Mouse (Mus musculus) thymus, postnatal 36 days (tissue): ENCODE results near the gene Apoo.
"Not testable (repeated sequence)": the region's sequence is repeated elsewhere in the genome, so short reads cannot be mapped to it uniquely, and the experiment has no call there.

ENCODE experiments used
- DNase-seq, 2 experiments: peaks; one replicate each; pipeline ENCODE4 v3.0.0; 2022; ENCODE audit warnings: mixed read lengths in 2 of 2

The Apoo gene

DNA sequence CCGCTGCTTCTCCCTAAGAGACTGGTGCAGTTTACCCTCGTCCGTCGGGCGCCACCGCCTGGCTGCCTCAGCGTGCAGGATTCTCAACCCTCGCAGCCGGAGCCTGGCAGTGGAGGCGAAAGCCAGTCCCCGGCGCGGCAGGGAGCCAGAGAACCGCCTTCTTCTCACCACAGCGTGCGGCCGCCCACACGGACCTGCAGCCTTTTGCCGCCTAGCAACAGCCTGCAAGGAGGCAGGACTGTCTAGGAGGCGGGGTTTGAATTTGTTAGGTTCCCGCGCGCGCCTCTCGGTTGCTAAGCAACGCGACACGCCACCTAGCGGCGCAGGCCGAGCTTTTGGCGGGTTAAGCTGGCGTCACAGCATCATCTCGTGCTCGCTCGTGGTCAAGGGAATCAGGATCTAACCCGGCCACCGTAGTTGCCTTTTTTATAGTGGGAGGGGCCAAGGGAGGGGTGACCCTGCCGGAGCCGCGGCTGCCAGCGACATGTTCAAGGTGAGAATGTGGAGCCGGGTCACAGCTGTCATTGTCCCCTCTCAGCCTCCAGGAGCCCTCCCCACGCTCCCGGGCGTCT lies at the start of gene Apoo, which contains the start of gene Fam90a1b:
Gene Apoo, plus strand, starts transcription at position 448 of the 572 bp plus-strand sequence.
Gene Fam90a1b, minus strand, starts transcription at position 108 of the 572 bp plus-strand sequence.
- DNase-seq, result peak; percentile 94 to 95

DNA sequence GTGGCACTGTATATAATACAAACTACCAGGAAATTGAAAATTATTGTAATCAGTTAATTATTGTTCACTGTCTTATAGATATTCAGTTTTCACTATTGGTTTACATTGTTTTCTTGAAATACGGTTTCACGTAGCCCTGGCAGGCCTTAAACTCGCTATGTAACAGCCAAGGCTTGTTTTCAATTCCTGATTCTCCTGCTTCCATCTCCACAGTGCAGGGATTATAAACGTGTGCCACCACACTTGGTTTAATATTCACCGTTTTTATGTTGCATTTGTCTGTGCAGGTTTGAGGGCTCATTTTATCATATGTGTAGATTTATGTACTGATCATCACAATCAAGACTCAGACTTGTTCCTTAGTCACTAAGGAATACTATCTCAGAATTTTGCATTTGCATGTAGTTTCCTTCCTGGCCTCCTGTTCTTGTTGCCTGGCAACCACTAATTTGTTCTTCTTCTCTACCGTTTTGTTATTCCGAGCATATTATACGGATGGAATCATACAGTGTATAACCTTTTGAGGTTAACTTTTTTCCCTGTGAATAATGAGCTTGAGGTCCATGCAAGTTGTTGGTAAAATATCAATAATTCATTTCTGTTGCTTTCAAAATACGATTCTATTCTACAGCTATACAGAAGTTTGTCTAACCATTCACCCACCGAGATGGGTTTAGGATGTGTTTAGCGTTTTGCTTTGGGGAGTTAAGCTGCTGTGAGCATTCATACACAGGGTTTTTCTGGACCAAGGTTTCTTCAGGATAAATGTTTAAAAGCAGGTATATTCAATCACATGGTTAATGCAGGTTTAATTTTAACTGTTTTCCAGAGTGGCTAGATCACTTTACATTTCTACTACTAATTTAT lies 45.6 kb upstream of the Apoo start:
- DNase-seq, result no peak

DNA sequence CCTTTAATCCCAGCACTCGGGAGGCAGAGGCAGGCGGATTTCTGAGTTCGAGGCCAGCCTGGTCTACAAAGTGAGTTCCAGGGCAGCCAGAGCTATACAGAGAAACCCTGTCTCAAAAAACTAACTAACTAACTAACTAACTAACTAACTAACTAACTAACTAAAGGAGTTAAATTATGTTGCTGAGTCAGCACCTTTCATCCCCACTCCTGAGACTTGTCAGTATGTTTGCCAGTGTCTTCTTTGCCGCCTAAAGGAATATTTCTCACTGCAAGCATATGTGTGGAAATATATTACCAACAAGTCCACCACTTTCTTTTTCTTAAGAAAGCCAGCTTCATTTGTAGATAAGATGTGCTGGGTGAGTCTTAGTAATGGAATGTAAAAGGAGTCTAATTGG lies 23.3 kb upstream of the Apoo start:
- not testable (repeated sequence) for DNase-seq

DNA sequence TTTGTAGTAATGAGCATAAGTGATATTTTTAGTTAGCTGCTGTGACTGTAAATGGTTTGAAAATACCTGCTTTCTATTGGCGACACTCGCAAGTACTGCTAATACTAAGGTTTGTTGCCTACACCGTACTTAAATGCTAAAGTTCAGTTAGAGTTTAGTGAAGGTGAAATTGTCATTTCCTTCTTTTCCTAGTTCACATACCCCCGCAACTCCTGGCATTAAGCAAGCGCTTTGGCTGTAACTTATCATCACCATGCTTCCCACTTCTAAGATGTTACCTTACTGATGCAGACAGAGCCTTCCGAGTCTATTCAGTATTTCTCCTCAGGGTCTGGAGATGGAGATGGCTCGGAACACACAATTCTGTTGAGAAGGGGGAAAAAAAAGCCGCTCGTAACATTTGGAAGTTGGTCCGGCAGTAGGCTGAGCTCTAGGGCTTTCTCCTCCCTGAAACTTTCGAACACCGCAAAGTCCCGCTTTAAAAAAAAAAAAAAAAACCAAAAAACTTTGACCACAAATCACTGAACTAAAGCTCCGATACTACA lies 1.5 kb upstream of the Apoo start:
- no peak for DNase-seq

DNA sequence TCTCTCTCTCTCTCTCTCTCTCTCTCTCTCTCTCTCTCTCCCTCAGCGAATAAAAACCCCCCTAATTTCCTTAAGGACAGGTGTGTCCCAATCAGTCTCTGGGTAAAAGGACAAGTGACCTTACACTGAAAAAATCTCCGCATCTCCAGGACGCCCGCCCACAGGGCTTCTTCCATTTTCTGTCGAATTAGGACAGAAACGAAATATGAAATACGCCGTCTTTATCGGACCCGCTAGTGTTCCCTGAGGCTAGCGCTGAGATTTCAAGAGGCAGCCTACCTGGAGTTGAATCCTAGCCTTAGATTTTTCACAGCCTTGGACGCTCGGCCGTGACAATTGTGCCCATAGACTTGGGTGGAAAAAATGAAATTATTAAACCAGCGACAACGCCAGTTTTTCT lies 888 bp upstream of the Apoo start:
- DNase-seq, result peak; percentile 4 to 6

DNA sequence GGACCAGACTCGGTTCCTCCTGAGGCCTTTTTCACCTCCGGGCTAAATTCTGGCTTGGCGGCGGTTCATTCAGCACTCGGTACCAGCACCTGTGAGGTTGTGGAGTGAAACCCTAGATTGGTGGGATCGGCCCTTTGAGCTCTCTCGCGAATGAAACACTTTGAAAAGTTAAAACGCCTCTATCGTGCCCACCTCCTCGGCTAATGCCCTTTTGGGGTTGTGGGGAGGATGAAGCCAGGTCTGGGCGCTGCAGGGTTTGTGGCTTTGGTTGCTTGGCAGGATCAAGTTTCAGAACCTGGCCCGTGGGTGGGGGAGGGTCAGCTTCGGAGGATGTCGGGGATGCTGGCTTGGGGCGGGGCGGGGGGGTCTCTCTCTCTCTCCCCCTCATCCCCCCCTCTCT lies 331 bp downstream of the Apoo start:
- peak; percentile 28 to 45 for DNase-seq

DNA sequence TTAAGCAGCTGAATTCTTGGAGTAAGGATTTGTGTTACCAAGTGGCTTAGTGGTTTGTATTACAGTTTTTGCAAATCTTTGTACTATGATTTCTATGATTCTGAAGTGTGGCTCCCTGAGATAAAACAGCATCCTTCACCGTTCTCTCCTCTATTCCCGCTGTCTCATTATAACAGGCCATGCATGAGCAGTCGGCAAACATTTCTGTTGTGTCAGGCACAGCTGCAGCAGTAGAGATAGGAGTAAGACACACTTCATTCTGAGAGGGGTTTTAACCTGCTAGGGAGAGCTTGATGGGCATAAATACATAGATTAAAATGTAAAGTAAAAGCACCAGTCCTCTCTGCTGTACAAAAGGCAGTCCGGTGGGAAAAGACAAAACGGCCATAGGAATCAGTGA lies 11.8 kb downstream of the Apoo start:
- no peak for DNase-seq

DNA sequence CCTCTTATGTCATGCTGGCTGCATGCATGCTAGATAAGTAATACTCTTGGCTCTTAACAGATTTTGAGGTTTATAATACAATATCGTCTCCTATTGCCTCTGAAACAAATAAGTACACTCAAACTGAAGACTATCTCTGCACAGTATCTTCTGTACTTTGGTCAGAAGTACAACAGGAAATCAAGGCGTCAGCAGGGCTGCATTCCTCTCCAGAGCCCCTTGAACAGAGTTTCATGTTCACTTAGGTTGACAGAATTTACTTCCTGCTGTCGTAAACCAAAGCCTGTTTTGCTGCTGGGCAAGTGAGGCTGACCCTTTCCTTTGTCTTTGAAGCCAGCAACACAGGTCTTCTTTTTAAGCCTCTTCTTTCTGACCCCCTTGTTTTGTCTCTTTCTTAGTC lies 42.1 kb downstream of the Apoo start:
- no peak for DNase-seq

DNA sequence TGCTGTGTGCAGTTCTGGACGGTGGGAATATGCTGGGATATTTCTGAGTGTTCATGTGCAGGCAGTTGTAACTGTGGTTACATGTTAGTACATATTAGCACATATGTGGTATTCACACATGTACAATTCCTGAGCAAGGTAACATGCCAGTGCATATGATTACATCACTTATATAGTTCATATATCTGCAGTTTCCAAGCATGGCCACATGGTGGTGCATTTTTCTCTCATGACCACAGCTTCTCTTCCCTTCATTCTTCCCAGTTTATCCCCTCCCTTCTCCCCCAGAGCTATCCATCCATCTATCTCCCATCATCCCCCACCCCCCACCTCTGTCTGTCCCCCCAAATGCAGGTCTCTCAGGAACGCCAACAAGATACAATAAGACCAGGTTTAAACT lies 53.3 kb downstream of the Apoo start:
- no peak for DNase-seq

DNA sequence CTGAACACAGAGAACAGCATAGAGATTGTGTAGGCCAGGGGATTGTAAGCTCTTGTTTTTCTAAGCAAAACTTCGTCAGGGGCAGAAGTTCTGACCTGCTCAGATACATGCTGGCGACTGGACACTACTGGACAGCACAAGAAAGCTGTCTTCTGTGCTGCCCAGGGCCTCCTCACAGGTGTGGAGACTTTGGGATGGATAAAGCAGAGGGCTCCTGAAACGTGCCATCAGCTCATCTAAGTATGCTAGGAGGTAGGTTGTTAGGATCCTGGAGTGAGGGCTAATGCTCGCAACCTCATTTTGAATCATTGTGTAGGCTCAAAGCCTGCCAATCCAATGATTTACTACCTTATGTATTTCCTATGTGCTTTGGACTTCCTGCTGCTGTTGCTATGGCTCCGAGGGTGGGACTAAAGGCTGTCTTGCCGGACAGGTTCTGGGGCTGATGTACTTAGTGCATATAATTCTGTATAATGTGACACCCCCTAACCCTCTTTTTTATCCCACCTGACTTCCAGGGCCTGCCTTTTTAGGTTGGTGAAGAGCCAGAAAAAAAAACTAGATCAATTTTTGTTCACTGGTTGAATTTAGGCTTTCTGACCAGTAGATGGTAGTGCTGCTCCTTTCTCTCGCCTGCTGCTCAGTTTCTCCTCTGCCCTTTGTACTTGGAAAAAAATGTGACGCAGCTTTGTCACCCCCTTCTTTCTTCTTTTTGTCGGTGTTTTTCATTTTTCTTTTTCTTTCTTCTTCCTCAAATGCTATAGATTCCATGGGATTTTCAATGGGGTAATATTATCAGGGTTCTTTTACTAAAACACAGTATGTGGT lies 64.8 kb downstream of the Apoo start:
- no peak for DNase-seq

DNA sequence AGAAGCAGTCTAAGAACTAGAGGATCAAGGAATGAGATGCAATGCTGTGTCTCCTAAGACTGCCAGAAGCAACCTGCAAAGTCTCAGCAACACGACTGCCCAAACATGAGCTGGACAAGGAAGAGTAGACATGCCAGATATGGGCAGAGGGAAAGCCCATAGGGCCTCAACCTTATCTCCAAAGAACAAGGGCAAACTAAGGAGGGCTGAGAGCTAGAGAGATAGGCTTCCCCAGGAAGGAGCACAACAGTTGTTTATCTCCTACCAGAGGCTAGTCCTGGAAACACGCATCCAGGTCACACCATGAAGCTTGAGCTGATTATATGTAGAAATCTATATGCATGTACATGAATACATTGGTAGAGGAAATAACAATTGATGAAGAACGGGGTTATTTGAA lies 78.5 kb downstream of the Apoo start:
- DNase-seq, result not testable (repeated sequence)

DNA sequence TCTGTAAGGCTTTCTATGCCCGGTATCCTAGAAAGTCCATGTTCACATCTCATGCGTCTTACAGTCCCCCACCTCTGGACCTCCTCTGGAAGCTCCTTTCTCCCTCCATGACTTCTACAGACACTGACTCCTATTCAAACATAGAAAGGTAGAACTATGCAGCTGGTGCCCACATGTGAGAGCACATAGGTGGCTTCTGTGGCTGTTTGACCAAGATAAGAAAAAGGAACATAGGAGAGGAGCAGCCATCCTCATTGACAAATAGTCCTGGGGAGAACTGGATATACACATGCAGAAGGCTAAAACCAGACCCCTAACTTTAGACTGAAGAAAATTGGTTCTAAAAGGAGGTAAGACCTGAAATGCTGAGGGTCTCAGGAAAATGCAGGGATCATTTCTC lies 79.1 kb downstream of the Apoo start:
- not testable (repeated sequence) for DNase-seq

DNA sequence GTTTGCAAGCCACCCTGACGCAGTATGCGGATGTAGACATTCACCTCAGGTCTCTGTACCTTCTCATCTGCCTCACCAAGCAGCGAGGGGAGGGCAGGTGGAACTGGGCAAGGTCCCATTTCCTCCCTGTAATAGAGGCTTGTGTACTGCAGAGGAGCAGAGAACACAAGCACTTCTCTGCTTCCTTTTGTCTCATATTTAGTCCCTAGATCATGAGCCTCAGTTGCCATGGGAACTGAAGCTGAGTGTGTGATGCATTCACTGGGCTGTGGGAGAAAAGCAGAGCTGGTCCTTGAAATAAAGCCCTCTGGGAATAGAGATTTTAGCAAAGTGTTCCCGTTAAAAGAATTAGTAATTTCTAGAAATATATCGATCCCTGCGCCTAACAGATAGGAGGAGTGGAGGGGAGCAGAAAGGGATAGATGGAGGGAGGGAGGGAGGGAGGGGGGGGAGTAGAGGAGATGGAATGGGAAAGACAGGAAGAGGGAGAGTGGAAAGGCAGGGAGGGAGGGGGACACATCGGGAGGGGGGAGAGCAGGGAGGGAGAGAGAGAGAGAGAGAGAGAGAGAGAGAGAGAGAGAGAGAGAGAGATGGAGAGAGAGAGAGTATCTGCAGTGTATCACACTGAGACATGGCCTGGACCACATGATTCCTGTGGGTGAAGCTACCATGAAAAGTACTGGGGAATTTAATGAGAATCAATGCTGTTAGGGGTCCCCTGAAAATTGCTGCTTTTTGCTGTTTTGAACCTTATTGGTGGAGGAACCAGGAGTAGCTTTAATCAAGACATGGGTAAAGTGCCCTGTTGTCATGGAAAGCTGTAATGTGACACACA lies 83.3 kb downstream of the Apoo start:
- DNase-seq, result not testable (repeated sequence)

DNA sequence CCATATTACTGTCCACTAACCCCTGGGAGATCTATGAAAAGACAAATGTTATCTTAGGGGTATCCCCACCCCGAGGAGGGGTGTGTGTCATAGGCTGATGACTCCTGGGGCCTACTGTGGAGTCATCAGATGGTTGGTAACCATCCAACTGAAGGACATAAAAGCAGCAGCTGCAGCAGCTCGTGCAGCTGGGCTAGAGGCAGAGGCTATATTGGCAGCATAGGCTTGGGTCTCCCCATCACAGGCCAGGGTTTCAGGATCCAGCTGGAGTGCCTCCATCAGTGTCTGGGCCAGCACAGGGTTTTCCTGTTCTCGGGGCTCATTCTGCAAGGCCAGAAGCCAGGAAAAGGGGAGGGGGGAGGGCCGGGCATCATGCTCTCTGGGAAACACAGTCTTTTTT lies 92.4 kb downstream of the Apoo start:
- no peak for DNase-seq

DNA sequence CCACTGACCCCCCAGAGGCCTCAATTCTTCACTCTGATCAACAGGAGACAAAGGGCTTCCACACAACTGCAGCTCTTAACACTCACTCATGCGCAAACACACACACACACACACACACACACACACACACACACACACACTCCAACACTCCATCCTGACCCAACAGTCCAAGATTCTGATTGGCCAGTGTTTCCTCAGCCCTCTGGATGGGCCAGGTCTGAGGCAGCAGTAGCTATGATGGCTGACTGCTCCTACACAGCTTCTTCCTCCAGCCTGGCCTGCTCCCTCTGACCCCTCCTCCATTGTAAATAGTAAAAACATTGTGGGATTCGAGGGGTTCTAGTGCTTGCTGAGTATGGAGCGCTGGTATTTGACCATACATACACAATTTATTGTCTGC lies 94.6 kb downstream of the Apoo start:
- DNase-seq, result not testable (repeated sequence)

DNA sequence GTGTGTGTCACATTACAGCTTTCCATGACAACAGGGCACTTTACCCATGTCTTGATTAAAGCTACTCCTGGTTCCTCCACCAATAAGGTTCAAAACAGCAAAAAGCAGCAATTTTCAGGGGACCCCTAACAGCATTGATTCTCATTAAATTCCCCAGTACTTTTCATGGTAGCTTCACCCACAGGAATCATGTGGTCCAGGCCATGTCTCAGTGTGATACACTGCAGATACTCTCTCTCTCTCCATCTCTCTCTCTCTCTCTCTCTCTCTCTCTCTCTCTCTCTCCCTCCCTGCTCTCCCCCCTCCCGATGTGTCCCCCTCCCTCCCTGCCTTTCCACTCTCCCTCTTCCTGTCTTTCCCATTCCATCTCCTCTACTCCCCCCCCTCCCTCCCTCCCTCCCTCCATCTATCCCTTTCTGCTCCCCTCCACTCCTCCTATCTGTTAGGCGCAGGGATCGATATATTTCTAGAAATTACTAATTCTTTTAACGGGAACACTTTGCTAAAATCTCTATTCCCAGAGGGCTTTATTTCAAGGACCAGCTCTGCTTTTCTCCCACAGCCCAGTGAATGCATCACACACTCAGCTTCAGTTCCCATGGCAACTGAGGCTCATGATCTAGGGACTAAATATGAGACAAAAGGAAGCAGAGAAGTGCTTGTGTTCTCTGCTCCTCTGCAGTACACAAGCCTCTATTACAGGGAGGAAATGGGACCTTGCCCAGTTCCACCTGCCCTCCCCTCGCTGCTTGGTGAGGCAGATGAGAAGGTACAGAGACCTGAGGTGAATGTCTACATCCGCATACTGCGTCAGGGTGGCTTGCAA lies 95.9 kb downstream of the Apoo start:
- not testable (repeated sequence) for DNase-seq
